Mouse (Mus musculus): ENCODE data around the gene Gbp8. TPM values are rescaled to one million over a fixed set of nuclear protein-coding genes. Genes with fewer than 3 reads are reported as not detected.

Gene Gbp8
- polyA plus RNA-seq, 1 experiment from 2014 or later: 1.4 TPM

GRCm38 (mm10) chr5:105011570-105011969, 127.8 kb downstream of the Gbp8 start:
- H3K4me3 ChIP-seq: no peak overlapping the region
- H3K27ac ChIP-seq: no peak overlapping the region

DNA sequence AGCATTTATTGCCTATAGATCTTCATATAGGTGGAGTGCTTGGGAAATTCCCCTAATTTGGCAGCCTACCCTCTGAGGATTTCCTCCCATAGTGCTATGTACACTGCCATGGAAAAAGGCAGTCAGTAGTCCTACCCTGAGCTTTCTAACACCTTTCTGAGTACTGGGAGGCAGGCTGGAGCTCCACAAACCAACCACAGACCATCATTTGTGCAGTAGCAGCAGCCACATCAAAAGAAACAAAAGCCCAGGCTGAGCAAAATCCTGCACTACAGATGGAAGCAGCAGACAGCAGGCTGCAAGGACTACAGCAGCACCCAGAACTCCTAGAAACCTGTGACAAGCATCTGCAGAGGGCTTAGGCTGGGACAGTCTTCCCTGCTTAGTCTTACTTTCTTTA, 129.0 kb downstream of the Gbp8 start:
- Histone ChIP-seq H3K36me3 (no peaks in the 10 kb centered on the region), H3K4me1 (no peaks in the 10 kb centered on the region), H3K4me3 (no peak overlapping the region), H3K27me3 (ENCODE audit: insufficient read depth, poor library complexity, severe bottlenecking) (no peaks in the 10 kb centered on the region), H3K27ac (no peak overlapping the region), H3K9me3 (no peaks in the 10 kb centered on the region)
- no peak for DNase-seq (ENCODE audit: low spot score)

More at GRCm38 (mm10) chr5:105011570-105011969, 127.8 kb downstream of the Gbp8 start:
- 90% methylated on average over 4 of the region's 4 CpGs for WGBS
- Histone ChIP-seq H3K4me1 (no peaks in the 10 kb centered on the region), H3K36me3 (no peaks in the 10 kb centered on the region), H3K9me3 (no peaks in the 10 kb centered on the region), H3K27me3 (ENCODE audit: insufficient read depth, poor library complexity, severe bottlenecking) (no peaks in the 10 kb centered on the region)
- no peak for DNase-seq (ENCODE audit: low spot score)

GRCm38 (mm10) chr5:104989411-104989810, 149.9 kb downstream of the Gbp8 start:
- 82% methylated on average over 2 of the region's 2 CpGs for WGBS
- DNase-seq (ENCODE audit: low spot score): no peak
- Histone ChIP-seq H3K4me3 (no peak overlapping the region), H3K36me3 (no peaks in the 10 kb centered on the region), H3K27me3 (ENCODE audit: insufficient read depth, poor library complexity, severe bottlenecking) (no peaks in the 10 kb centered on the region), H3K9me3 (no peaks in the 10 kb centered on the region), H3K27ac (no peak overlapping the region), H3K4me1 (no peaks in the 10 kb centered on the region)

DNA sequence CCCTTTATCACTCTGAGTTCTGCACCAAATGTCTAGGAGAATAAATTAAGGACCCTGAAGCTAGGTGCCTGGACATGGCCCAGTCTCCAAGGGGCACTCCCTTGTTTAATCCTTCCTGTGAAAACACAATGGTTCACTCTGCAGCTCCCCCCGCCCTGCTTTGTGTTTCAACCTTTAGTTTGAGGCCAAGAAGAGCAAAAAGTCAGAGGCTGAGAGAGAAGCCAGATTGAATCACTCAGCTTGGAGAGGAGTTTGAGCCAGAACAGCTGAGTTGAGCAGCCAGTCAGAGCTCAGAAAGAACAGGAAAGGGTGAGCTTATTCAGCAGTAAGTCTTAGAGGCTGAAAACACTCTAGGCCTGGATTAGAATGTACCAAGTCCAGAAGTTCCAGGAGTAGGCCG, 151.3 kb downstream of the Gbp8 start:
- Histone ChIP-seq H3K36me3 (no peaks in the 10 kb centered on the region), H3K27ac (no peak overlapping the region), H3K4me1 (no peaks in the 10 kb centered on the region), H3K4me3 (no peak overlapping the region), H3K9me3 (no peaks in the 10 kb centered on the region), H3K27me3 (ENCODE audit: insufficient read depth, poor library complexity, severe bottlenecking) (no peaks in the 10 kb centered on the region)
- no peak for DNase-seq (ENCODE audit: low spot score)
- 57% methylated on average over 2 of the region's 2 CpGs for WGBS

DNA sequence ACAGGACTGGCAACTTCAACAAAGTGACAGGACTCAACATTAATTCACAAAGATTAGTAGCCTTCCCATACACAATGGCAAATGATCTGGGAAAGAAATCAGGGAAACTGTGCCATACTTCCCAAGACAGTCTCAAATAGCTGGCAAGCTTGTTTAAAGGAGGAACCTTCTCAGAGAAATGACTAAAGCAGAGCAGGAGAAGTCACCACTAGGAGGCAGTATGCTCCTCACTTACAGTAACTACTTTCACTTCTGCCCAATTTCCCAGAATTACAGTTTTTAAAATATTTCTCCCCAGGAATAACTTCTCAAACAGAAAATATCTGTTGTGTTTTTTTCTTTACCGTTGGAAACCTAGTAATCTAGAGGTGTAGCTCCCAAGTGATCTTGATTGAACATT, 152.6 kb downstream of the Gbp8 start:
- Histone ChIP-seq H3K4me1 (peaks cover 5% of the 10 kb centered on the region), H3K27me3 (ENCODE audit: insufficient read depth, poor library complexity, severe bottlenecking) (no peaks in the 10 kb centered on the region), H3K27ac (no peak overlapping the region), H3K36me3 (no peaks in the 10 kb centered on the region), H3K9me3 (no peaks in the 10 kb centered on the region), H3K4me3 (no peak overlapping the region)
- DNase-seq (ENCODE audit: low spot score): no peak
- 50% methylated on average over 1 of the region's 1 CpGs for WGBS

DNA sequence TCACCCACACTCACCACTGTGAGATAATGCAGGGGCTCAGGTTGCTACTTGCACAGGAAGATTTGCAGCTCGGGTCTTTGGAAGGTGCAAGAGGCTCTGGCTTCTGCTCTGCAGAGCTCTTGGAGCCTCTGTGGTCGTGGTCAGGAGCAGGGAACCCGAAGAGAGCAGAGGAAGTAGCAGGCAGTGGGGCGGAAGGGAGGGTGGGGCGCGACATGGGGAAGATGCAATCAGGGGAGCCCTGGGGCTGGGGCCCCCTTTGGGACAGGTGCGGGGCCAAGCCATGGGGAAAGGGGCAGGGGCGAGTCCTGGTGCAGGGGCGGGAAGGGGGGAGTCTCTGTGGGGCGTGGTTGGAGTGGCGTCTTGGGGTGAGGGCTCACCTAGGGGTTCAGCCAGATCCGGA, 156.8 kb downstream of the Gbp8 start, which contains the start of gene Abcg3:
Gene Abcg3 (minus strand): TSS at position 184 of the 400 bp plus-strand sequence.
- DNase-seq (ENCODE audit: low spot score): no peak
- peak within 1 kb of the TSS; percentile 73 for H3K27ac ChIP-seq
- no peaks in the 10 kb centered on the region for H3K27me3 ChIP-seq (ENCODE audit: insufficient read depth, poor library complexity, severe bottlenecking)
- H3K9me3 ChIP-seq: no peaks in the 10 kb centered on the region
- H3K4me3 ChIP-seq: peak within 1 kb of the TSS; percentile 49
- 31% methylated on average over 12 of the region's 12 CpGs for WGBS
- H3K4me1 ChIP-seq: peaks cover 5% of the 10 kb centered on the region
- no peaks in the 10 kb centered on the region for H3K36me3 ChIP-seq

DNA sequence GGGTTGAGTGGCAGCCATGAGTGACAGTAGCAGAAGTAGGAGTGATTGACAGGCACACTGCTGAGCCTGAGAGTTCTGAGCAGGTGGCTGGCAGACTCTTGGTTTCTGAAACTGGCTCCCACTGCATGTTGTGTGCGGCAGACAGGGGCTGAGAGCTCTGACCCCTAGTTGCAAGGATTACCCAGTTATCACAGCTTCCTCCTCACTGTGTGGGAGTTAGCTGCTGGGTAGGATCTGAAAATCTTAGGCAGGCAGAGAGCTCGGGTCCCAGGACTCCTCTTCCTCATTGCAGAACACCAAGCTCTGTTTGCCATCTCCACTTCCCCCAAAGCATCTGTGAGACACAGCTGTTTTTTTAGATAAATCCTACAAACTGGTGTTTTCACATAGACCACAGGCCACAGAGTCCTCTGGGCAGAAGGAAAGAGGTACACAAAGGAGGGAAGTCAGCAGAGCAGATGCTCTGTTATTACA, 160.3 kb downstream of the Gbp8 start:
- H3K9me3 ChIP-seq: no peaks in the 10 kb centered on the region
- no peak overlapping the region for H3K4me3 ChIP-seq
- peaks cover 5% of the 10 kb centered on the region for H3K4me1 ChIP-seq
- no peaks in the 10 kb centered on the region for H3K36me3 ChIP-seq
- H3K27ac ChIP-seq: no peak overlapping the region
- DNase-seq (ENCODE audit: low spot score): no peak
- WGBS: 51% methylated on average over 2 of the region's 2 CpGs
- H3K27me3 ChIP-seq (ENCODE audit: insufficient read depth, poor library complexity, severe bottlenecking): no peaks in the 10 kb centered on the region

Other genes with a start within 250 kb of the Gbp8 start
- 0.36 and 0.49 TPM in 2 replicates for gene Abcg3, start 156.8 kb downstream of the Gbp8 start, polyA plus RNA-seq (2016; fragmentation: Nextera tagmentation; extraction: Ambion mirVana)
- 1.3 and 2.3 TPM in 2 replicates for gene Gbp9, start within 50 bp of the Gbp8 start, polyA plus RNA-seq (2016; fragmentation: Nextera tagmentation; extraction: Ambion mirVana)
- 4.1 and 6.1 TPM in 2 replicates for gene Gbp4, start within 50 bp of the Gbp8 start, polyA plus RNA-seq (2016; fragmentation: Nextera tagmentation; extraction: Ambion mirVana)
- gene Gbp10, start 100.0 kb upstream of the Gbp8 start, polyA plus RNA-seq (2016; fragmentation: Nextera tagmentation; extraction: Ambion mirVana): 0.08 and 0.48 TPM in 2 replicates
- not detected in 2 replicates for gene Gm43302, start 154.2 kb upstream of the Gbp8 start, polyA plus RNA-seq (2016; fragmentation: Nextera tagmentation; extraction: Ambion mirVana)
- 2.4 and 3.4 TPM in 2 replicates for gene Gbp6, start 154.2 kb upstream of the Gbp8 start, polyA plus RNA-seq (2016; fragmentation: Nextera tagmentation; extraction: Ambion mirVana)

Measured in heart, embryonic 10.5 days (tissue).